Mouse (Mus musculus) heart, postnatal 0 days (tissue): ENCODE data around the gene Gm38100. TPM values are rescaled to one million over a fixed set of nuclear protein-coding genes. Genes with fewer than 3 reads are reported as not detected.

Experiments
- ATAC-seq: fragments of 200-750 bp; cut with Nextera tagmentation; 2 replicates; pipeline ENCODE4 v1.8.0; 2017; ENCODE audit warnings: low read depth, moderate number of reproducible peaks, moderate library complexity; ENCODE audit not compliant: insufficient read depth
- DNase-seq: peaks from one replicate; pipeline ENCODE4 v3.0.0-alpha.2; 2016; ENCODE audit warnings: low spot score
- H3K27ac ChIP-seq: fragments of 300-500 bp; sonication (generic); 2 replicates; pipeline ENCODE4 v1.5.1; 2014; ENCODE audit warnings: low read depth, mild to moderate bottlenecking
- H3K27me3 ChIP-seq: fragments of 300-500 bp; sonication (generic); 2 replicates; pipeline ENCODE4 v1.6.1; 2014; ENCODE audit warnings: low read length, mixed read lengths; ENCODE audit not compliant: control insufficient read depth, insufficient read depth
- H3K36me3 ChIP-seq: fragments of 300-500 bp; sonication (generic); replicated peaks from 2 replicates; pipeline ENCODE4 v1.6.1; 2014; ENCODE audit warnings: low read length, mixed read lengths; ENCODE audit not compliant: control insufficient read depth, insufficient read depth
- H3K4me1 ChIP-seq: fragments of 300-500 bp; sonication (generic); 2 replicates; pipeline ENCODE4 v1.6.1; 2014; ENCODE audit warnings: antibody characterized with exemption; ENCODE audit not compliant: control insufficient read depth, insufficient read depth
- H3K4me2 ChIP-seq: fragments of 300-500 bp; sonication (generic); 2 replicates; pipeline ENCODE4 v1.6.1; 2014; ENCODE audit warnings: low read depth, mild to moderate bottlenecking, low read length, moderate library complexity
- H3K4me3 ChIP-seq: fragments of 300-500 bp; sonication (generic); 2 replicates; pipeline ENCODE4 v1.5.1; 2014; ENCODE audit warnings: low read depth, low read length
- H3K9ac ChIP-seq: fragments of 300-500 bp; sonication (generic); replicated peaks from 2 replicates; pipeline ENCODE4 v1.6.1; 2014; ENCODE audit warnings: low read depth, low read length, mixed read lengths
- H3K9me3 ChIP-seq: fragments of 300-500 bp; sonication (generic); replicated peaks from 2 replicates; pipeline ENCODE4 v1.6.1; 2016; ENCODE audit warnings: low read length; ENCODE audit not compliant: control insufficient read depth
- CTCF ChIP-seq: IDR thresholded peaks from 2 replicates; pipeline ENCODE4 v1.5.1; 2016; ENCODE audit warnings: antibody characterized with exemption, control low read depth, low read depth
- EP300 ChIP-seq: IDR thresholded peaks from 2 replicates; pipeline ENCODE4 v1.6.1; 2016; ENCODE audit warnings: antibody characterized with exemption, low read depth
- WGBS: fragments of 180-500 bp; shearing (Covaris S2); extraction: QIAGEN DNeasy Blood & Tissue Kit; methylation state at CpG from one replicate; pipeline ENCODE4 v1.1.7; 2014; 5-methylcytosine and 5-hydroxymethylcytosine counted together
- polyA plus RNA-seq: library from polyadenylated mRNA; unstranded; fragments of >200 nt; fragmentation: Nextera tagmentation; extraction: Ambion mirVana; gene quantifications from 2 replicates; pipeline ENCODE4 v1.2.1, GENCODE M21; 2015
- total RNA-seq: library from RNA; depleted of rRNA; stranded (reverse); fragments of >200 nt; gene quantifications from 2 replicates; pipeline ENCODE4 v1.2.3, GENCODE M21; 2014; ENCODE audit warnings: low replicate concordance; rRNA removed

Gm38100 gene
- total and polyA plus RNA-seq, 2 experiments from 2014 or later, result 0.12 TPM; not detected in 1

DNA sequence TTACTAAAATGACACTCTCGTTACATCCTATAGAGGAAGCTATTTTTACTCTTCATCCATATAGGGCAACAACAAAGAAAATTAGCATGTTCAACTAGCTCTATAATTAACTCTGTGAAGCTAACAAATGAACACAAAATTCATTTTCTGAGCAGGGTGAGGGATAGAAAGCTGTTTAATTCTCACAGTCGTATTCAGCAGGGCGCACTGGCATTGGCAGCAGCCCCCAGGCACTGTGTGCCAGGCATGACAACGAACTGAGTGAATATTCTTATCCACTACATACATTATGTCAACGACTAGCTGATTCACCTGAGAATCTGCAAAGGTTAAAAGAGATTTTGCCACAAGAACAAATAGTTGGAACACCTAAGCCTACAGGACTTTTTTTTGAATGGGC lies 50.6 kb downstream of the Gm38100 start:
- no peaks in the 10 kb centered on the region for H3K4me1 ChIP-seq
- H3K9ac ChIP-seq, result no peak overlapping the region
- 79% methylated on average over 5 of the region's 5 CpGs for WGBS
- H3K4me3 ChIP-seq, result no peak overlapping the region
- ATAC-seq (no peak), DNase-seq (no peak)
- TF ChIP-seq EP300 (no peak), CTCF (no peak)
- H3K4me2 ChIP-seq, result no peak overlapping the region
- no peak overlapping the region for H3K27ac ChIP-seq
- no peaks in the 10 kb centered on the region for H3K36me3 ChIP-seq
- no peaks in the 10 kb centered on the region for H3K27me3 ChIP-seq
- H3K9me3 ChIP-seq, result no peaks in the 10 kb centered on the region

Other genes starting within 250 kb of the Gm38100 start
- gene Opn3, start 227.6 kb upstream of the Gm38100 start, total RNA-seq, result 19.4 and 22.0 TPM in 2 replicates
- gene Opn3, start 227.6 kb upstream of the Gm38100 start, polyA plus RNA-seq, result 6.7 and 7.6 TPM in 2 replicates
- gene Chml, start 227.4 kb upstream of the Gm38100 start, total RNA-seq, result 5.2 and 11.4 TPM in 2 replicates
- gene Chml, start 227.4 kb upstream of the Gm38100 start, polyA plus RNA-seq, result 1.8 and 1.9 TPM in 2 replicates
- not detected in 2 replicates for gene Wdr64, start 221.7 kb upstream of the Gm38100 start, total RNA-seq
- gene Wdr64, start 221.7 kb upstream of the Gm38100 start, polyA plus RNA-seq, result not detected in 2 replicates
- 13.3 and 22.8 TPM in 2 replicates for gene Exo1, start 39.7 kb upstream of the Gm38100 start, total RNA-seq
- 7.2 and 8.7 TPM in 2 replicates for gene Exo1, start 39.7 kb upstream of the Gm38100 start, polyA plus RNA-seq
- gene Rbm8a2, start 58.8 kb downstream of the Gm38100 start, total RNA-seq, result not detected in 2 replicates
- 0.25 TPM in 1 of 2 replicates, not detected in the other for gene Rbm8a2, start 58.8 kb downstream of the Gm38100 start, polyA plus RNA-seq